Mouse (Mus musculus) lung, embryonic 16.5 days (tissue): ENCODE data around the gene Azin2. TPM values are rescaled to one million over a fixed set of nuclear protein-coding genes. Genes with fewer than 3 reads are reported as not detected.
A peak's percentile ranks its signal among the peaks of the same experiment; 100 is the strongest.

Experiments used
- ATAC-seq: fragments of 200-750 bp; cut with Nextera tagmentation; 2 replicates; pipeline ENCODE4 v1.8.0; 2017; ENCODE audit warnings: low read depth, mild to moderate bottlenecking, moderate library complexity
- H3K27ac ChIP-seq: fragments of 300-500 bp; sonication (generic); 2 replicates; pipeline ENCODE4 v1.5.1; 2014; ENCODE audit warnings: mild to moderate bottlenecking, control low read depth, low read length
- H3K27me3 ChIP-seq: fragments of 300-500 bp; sonication (generic); 2 replicates; pipeline ENCODE4 v1.6.1; 2014; ENCODE audit warnings: low read depth, low read length, mixed read lengths; ENCODE audit not compliant: control insufficient read depth, insufficient read depth
- H3K36me3 ChIP-seq: fragments of 300-500 bp; sonication (generic); 2 replicates; pipeline ENCODE4 v1.6.1; 2014; ENCODE audit warnings: low read length; ENCODE audit not compliant: control insufficient read depth, insufficient read depth
- H3K4me1 ChIP-seq: fragments of 300-500 bp; sonication (generic); replicated peaks from 2 replicates; pipeline ENCODE4 v1.6.1; 2014; ENCODE audit warnings: low read length, mixed read lengths; ENCODE audit not compliant: control insufficient read depth, insufficient read depth
- H3K4me2 ChIP-seq: fragments of 300-500 bp; sonication (generic); 2 replicates; pipeline ENCODE4 v1.6.1; 2014; ENCODE audit warnings: low read depth, low read length, control low read depth
- H3K4me3 ChIP-seq: fragments of 300-500 bp; sonication (generic); 2 replicates; pipeline ENCODE4 v1.5.1; 2014; ENCODE audit warnings: mild to moderate bottlenecking, low read length, control low read depth
- H3K9ac ChIP-seq: fragments of 300-500 bp; sonication (generic); 2 replicates; pipeline ENCODE4 v1.6.1; 2014; ENCODE audit warnings: low read length, control low read depth
- H3K9me3 ChIP-seq: fragments of 300-500 bp; sonication (generic); 2 replicates; pipeline ENCODE4 v1.6.1; 2016; ENCODE audit warnings: low read length; ENCODE audit not compliant: control insufficient read depth
- WGBS: fragments of 180-500 bp; shearing (Covaris S2); extraction: QIAGEN DNeasy Blood & Tissue Kit; methylation state at CpG from one replicate; pipeline ENCODE4 v1.1.7; 2014; 5-methylcytosine and 5-hydroxymethylcytosine counted together
- polyA plus RNA-seq: library from polyadenylated mRNA; unstranded; fragments of >200 nt; fragmentation: Nextera tagmentation; extraction: Ambion mirVana; gene quantifications from 2 replicates; pipeline ENCODE4 v1.2.1, GENCODE M21; 2015

Gene Azin2
- polyA plus RNA-seq, 1 experiment from 2014 or later: 23.2 TPM

DNA sequence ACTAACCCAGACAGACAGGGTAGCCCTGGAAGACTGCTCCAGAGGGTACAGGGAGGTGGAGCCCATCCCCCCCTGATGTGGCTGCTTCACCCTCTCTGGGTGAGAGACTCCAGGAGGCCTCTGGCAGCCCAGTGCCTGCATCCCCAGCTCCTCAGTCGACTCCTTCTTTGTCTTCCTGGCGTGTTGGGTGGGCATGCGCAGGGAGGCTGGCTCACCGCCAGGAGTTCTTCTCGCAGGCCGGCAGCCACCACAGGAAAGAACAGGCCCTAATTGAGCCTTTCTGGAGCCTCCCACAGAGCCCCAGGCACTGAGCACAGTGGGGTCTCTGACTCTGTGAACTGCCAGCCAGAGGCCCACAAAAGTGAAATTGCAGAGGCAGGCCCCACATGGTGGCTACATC lies 62.9 kb downstream of the Azin2 start:
- WGBS: 0% methylated on average over 6 of the region's 6 CpGs
- peak; percentile 85 for ATAC-seq
- Histone ChIP-seq H3K4me2 (no peak overlapping the region), H3K4me1 (peaks cover 24% of the 10 kb centered on the region), H3K9ac (peak overlapping the region; percentile 49), H3K4me3 (no peak overlapping the region), H3K36me3 (0 out of 2 replicates have a peak, but pooled peaks cover 4% of the 10 kb centered on the region), H3K27ac (peak overlapping the region; percentile 80), H3K27me3 (no peaks in the 10 kb centered on the region), H3K9me3 (no peaks in the 10 kb centered on the region)

DNA sequence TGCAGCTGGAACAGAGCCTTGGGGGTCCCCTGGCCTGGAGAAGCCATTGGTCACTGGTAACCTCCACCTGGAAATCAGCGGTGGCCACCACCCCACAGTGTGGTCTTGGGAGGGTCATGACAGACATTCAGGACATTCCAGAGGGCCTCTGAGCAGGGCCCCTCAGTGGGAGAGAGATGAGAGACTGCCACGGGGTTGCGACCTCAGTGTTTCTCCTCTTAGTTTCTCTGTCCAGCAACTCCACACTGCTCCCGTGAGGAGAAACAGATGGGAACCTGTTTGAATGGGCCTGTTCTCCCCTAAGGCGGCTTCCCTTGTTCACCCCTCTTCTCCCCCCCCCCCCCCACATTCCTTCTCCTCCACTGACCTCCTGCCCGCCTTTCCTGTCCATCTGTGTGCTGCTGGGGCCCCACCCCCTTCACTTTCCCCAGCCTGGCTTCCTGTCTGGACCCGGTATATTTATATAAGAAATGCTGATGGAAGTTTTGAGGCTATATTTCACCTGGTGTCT lies 64.3 kb downstream of the Azin2 start:
- Histone ChIP-seq H3K4me2 (no peak overlapping the region), H3K9ac (no peak overlapping the region; the same call in 1 of the 2 replicates), H3K9me3 (no peaks in the 10 kb centered on the region), H3K27me3 (no peaks in the 10 kb centered on the region), H3K4me1 (peaks cover 24% of the 10 kb centered on the region), H3K4me3 (no peak overlapping the region), H3K27ac (peak overlapping the region; percentile 80), H3K36me3 (no peaks in the 10 kb centered on the region)
- WGBS: 5% methylated on average over 7 of the region's 7 CpGs
- peak; percentile 44 for ATAC-seq

DNA sequence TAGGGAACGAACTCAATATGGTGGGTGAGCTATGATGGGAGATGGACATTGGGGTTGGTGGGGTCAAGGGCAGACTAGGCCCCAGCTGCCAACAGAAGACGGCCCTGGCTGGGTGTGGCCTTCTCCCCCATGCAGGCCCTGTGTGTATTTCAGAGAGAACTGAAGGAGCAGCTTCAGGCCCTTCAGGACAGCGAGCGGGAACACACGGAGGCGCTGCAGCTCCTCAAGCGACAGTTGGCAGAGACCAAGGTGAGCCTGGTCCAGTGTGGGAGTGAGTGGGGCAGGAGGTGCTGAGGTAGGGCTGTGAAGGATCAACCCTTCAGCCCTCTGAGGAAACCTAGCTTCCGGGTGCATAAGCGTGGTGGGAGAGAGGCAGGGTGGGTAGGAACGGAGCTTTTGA lies 65.6 kb downstream of the Azin2 start:
- Histone ChIP-seq H3K27ac (no peak overlapping the region), H3K9ac (no peak overlapping the region), H3K4me2 (no peak overlapping the region), H3K27me3 (no peaks in the 10 kb centered on the region), H3K4me3 (no peak overlapping the region), H3K9me3 (no peaks in the 10 kb centered on the region), H3K4me1 (peaks cover 26% of the 10 kb centered on the region), H3K36me3 (no peaks in the 10 kb centered on the region)
- ATAC-seq: no peak
- WGBS: 88% methylated on average over 10 of the region's 10 CpGs

DNA sequence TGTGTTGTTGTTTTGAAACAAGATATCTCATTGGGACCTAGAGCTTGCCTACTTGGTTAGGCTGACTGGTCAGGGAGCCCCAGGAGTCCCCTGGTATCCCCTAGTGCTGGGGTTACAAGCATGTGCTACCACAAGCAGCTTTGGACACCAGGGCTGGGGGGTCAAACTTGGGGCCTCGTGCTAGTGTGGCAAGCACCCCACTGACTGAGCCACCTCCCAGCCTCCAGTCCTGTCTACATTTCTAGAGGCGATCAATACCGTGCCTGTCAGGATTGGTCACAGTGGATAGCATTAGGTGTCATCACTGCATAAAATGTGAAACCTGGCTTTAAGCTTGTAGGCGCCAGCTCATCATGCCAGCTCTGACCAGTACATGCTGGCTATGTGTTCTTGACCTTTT lies 66.4 kb downstream of the Azin2 start:
- 95% methylated on average over 4 of the region's 4 CpGs for WGBS
- Histone ChIP-seq H3K9me3 (no peaks in the 10 kb centered on the region), H3K4me2 (no peak overlapping the region), H3K27ac (no peak overlapping the region), H3K4me3 (no peak overlapping the region), H3K36me3 (no peaks in the 10 kb centered on the region), H3K27me3 (no peaks in the 10 kb centered on the region), H3K9ac (no peak overlapping the region), H3K4me1 (peaks cover 34% of the 10 kb centered on the region)
- ATAC-seq: no peak

DNA sequence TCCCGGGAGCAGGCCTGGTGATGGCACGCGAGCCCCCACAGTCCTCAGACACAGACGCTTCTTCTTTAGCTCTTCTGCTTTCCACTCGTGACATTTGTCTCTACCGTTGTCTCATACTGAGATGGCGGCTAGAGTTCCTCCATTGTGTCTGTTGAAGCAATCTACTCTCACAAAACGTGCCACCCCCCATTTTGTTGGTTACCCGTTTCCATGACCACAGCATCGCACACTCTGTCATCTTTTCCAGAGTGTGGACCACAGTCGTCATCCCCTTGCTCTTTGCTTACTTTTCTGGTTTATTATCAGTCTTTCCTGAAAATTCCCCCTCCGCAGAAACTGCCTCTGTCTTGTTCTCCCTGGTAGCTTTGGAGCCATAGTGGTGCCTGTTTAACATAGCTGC lies 68.1 kb downstream of the Azin2 start:
- Histone ChIP-seq H3K4me1 (peaks cover 31% of the 10 kb centered on the region), H3K36me3 (no peaks in the 10 kb centered on the region), H3K4me2 (no peak overlapping the region), H3K27me3 (no peaks in the 10 kb centered on the region), H3K27ac (no peak overlapping the region), H3K9me3 (no peaks in the 10 kb centered on the region), H3K4me3 (no peak overlapping the region), H3K9ac (no peak overlapping the region)
- no peak for ATAC-seq
- 81% methylated on average over 12 of the region's 12 CpGs for WGBS

DNA sequence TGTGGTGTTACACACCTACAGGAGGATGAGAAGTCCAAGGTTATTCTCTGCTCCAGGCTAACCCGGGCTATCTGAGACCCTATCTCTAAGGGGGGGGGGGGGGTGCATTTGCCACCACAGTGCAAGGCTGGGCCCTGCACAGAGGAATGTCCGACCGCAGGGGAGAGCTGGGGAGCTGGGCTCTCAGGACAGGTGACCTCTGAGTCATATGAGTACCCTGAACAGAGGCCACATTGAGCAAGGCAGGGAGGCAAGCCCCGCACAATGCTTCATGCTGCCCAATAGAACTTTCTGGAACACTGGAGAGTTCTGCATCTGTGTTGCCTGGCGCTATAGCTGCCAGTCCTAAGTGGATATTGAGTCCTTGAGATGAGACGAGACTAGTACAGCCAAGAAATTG lies 70.1 kb downstream of the Azin2 start:
- no peaks in the 10 kb centered on the region for H3K9me3 ChIP-seq
- no peak for ATAC-seq
- no peak overlapping the region for H3K27ac ChIP-seq
- H3K36me3 ChIP-seq: no peaks in the 10 kb centered on the region
- H3K27me3 ChIP-seq: no peaks in the 10 kb centered on the region
- H3K4me1 ChIP-seq: peaks cover 15% of the 10 kb centered on the region
- H3K4me3 ChIP-seq: no peak overlapping the region
- WGBS: 78% methylated on average over 6 of the region's 6 CpGs
- H3K4me2 ChIP-seq: no peak overlapping the region
- no peak overlapping the region for H3K9ac ChIP-seq

DNA sequence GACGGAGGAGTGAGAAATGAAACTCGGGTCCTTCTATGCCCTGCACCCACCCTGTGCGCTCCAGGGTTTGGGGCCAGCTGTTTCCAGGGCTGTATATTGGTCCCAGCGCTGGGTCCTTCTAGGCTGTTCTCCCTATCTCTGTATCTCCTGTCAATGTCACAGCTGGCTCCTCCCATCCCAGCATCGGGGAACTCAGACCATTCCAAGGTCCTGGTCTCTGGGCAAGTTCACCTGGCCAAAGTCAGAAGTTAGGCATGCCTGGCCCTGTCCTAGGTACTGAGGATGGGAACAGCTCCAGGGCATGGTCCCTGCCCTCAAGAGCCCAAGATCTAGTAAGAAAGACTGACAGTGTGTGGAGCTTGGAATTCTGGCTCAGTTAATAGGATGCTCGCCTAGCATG lies 70.5 kb downstream of the Azin2 start:
- no peaks in the 10 kb centered on the region for H3K36me3 ChIP-seq
- no peak overlapping the region for H3K4me3 ChIP-seq
- no peaks in the 10 kb centered on the region for H3K27me3 ChIP-seq
- 66% methylated on average over 6 of the region's 6 CpGs for WGBS
- peak; percentile 29 for ATAC-seq
- H3K4me1 ChIP-seq: peaks cover 15% of the 10 kb centered on the region
- no peaks in the 10 kb centered on the region for H3K9me3 ChIP-seq
- H3K4me2 ChIP-seq: no peak overlapping the region
- H3K9ac ChIP-seq: no peak overlapping the region
- H3K27ac ChIP-seq: peak overlapping the region; percentile 35; the same call in 1 of the 2 replicates

DNA sequence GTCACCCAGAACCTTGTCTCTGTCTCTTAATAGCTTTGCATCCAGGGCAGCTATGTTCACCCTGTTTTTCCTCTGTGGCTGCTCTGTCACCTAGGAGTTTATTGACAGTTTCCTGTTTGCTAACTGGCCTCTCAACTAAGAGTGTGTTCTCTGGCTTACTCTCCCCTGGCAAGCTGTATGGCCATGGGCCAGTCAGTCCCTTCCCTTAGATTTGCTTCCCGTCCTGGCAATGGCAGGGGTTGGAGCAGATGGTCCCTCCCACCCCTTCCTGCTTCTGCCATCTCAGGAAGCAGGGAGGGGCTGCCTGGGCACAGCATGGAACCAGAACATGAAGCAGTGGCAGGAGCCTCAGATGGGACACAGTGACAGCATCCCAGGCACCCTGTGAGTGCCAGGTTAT lies 71.1 kb downstream of the Azin2 start:
- Histone ChIP-seq H3K4me2 (no peak overlapping the region), H3K4me3 (no peak overlapping the region), H3K9ac (no peak overlapping the region), H3K27me3 (no peaks in the 10 kb centered on the region), H3K27ac (peak overlapping the region; percentile 35), H3K4me1 (peaks cover 15% of the 10 kb centered on the region), H3K9me3 (no peaks in the 10 kb centered on the region), H3K36me3 (no peaks in the 10 kb centered on the region)
- peak; percentile 90 for ATAC-seq
- 10% methylated on average over 1 of the region's 1 CpGs for WGBS

DNA sequence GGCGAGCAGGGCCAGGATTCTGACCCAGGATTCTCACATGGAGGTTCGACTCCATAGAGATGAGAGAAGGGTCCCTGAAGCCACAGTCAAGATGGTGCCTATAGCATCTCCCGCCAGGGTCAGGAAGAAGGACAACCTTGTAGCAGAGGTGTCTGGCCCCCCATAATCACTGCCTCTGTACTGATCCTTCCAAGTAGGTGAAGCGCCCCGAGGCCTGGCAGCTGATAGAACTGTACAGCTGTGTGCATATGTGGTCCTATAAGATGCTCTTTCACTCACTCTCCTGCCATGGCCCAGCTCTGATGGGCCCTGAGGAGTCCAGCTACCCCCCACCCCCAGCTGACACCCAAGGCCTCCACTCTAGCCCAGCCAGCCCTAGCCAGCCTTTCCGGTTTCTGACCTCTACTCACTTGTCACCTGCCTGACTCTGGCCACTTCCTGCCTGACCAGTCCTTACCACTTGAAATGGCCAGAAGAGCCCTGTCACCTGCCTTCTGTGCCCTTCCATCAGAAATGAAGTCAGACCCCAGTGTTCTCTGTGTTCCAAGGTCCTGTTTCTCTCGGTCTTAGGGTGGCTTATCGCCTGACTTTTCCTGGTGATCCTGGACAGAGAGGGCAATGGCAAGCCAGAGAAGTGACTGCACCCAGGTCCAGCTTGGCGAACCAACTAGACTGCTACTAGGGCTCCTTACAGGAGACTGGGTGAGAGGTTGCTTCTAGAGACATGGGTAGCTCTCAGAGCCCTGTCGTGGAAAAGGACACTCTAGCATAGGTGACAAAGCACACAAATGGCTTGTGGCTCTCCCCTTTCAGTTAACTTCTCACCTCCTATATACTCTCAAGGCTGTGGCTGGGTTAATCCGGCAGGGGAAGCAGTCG lies 72.3 kb downstream of the Azin2 start:
- no peak overlapping the region for H3K27ac ChIP-seq
- 69% methylated on average over 12 of the region's 12 CpGs for WGBS
- peaks cover 15% of the 10 kb centered on the region for H3K4me1 ChIP-seq

More for the DNA sequence above, 72.3 kb downstream of the Azin2 start:
- H3K27me3 ChIP-seq: no peaks in the 10 kb centered on the region
- 0 out of 2 replicates have a peak, but pooled peaks cover 3% of the 10 kb centered on the region for H3K9me3 ChIP-seq
- no peaks in the 10 kb centered on the region for H3K36me3 ChIP-seq
- no peak overlapping the region for H3K4me2 ChIP-seq
- H3K9ac ChIP-seq: no peak overlapping the region
- no peak; the same call in 1 of the 2 replicates for ATAC-seq
- H3K4me3 ChIP-seq: no peak overlapping the region
